Mouse (Mus musculus) frontal cortex, adult (tissue): ENCODE data around the gene Socs4.

ENCODE experiments used
- ATAC-seq: cut with Nextera tagmentation; 2 replicates; pipeline ENCODE4 v1.9.2; 2017; ENCODE audit warnings: mild to moderate bottlenecking, moderate library complexity, mixed read lengths; ENCODE audit not compliant: low TSS enrichment

Gene Socs4

DNA sequence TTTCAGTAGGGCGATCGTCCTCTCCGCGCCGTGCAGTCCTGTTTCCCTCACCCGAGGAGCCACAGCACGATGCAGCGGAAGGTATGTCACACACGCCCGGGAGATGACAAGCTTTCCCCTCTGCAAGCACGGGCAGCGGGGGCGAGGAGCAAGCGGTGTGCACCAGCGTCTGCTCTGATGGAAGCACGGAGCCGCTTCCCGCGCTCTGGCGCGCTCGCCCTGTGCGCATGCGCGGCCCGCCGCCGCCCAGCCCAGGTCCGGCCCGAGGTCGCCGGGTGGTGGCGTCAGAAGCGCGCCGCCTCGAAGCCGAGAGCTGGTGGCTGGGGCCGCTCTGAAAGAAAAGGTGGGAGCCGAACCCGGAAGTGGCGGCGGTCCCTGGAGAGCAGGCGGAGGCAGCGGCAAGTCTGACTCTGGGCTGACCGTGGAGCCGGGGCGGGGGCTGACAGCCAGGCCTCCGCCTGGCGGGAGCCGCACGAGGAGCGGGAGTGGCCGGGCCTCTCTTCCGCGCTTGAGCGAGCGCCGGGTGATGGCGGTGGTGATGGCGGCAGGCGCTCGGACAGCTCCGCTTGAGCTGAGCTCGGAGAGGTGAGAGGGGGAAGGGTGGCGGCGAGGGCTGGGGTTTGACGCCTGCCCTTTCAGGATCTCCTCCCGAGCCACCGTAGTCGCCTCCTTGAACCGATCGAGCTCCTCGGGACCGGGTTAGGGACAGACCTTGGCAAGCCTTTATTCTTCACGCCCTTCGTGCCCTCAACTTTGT, at the start of gene Socs4, which contains the start of gene Wdhd1:
Gene Socs4, plus strand, starts transcription at position 295 of the 757 bp plus-strand sequence.
Gene Wdhd1, minus strand, starts transcription at position 221 of the 757 bp plus-strand sequence.
- ATAC-seq = peak; percentile 95

DNA sequence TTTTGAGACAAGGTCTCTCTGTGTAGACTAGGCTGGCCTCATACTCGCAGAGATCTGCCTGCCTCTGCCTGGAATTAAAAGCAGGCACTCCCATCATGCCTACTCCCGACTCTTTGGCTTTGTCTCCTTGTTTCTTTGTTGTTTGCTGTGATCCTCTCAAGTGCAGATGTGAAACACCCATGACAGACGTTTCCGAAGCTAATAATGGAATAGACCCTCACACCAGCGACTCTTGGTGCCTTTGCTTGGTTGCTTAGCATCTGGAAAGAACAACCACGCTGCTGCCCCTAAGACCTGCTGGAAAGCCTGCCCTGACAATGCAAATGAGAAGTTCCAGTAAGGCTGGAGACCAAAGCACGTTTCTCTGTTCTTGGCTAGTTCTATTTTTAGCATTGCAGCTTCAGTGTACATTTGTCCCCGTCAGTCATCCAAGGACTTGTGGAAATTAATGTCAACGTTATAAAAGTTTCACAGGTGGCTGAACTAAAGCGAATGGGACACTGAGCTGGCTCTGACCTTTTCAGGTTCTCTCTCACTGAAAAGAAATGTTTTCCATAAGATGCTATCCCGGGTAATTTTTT, 46.8 kb upstream of the Socs4 start:
- no peak for ATAC-seq

DNA sequence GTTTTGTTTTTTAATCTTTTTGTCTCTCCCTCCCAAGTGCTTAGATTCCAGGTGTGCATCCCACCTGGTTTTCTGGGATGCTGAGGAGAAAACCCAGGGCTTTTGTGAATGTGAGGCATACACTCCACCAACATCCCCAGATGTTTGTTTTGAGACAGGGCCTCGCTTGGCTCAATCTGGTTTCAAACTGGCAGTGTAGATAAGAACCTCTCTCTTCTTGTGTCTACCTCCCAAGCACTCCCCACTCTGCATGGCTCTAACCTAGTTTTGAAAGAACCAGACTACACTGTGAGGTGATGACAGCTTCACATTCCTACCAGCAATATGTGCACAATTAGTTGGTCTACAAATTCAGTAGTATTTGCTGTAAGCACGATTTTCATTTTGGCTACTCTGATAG, 43.1 kb upstream of the Socs4 start:
- ATAC-seq = no peak

DNA sequence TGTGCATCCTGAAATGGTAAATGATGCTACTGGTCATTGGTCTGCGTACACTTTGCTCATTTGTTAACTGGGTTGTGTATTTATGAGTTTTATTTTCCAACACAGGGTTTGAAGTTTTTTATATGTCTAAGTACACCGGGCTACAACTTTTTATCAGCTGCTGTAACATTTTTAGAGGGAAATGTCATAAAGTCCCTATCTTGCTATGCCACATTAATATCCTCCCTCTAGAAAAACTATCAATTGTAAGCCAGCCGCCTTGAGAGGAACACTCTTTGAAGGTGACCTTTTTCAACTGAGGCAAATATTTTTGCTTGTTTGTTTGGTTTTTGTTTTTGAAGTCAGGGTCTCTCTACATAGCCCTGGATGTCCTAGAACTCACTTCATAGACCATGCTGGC, 42.7 kb upstream of the Socs4 start:
- ATAC-seq = no peak

DNA sequence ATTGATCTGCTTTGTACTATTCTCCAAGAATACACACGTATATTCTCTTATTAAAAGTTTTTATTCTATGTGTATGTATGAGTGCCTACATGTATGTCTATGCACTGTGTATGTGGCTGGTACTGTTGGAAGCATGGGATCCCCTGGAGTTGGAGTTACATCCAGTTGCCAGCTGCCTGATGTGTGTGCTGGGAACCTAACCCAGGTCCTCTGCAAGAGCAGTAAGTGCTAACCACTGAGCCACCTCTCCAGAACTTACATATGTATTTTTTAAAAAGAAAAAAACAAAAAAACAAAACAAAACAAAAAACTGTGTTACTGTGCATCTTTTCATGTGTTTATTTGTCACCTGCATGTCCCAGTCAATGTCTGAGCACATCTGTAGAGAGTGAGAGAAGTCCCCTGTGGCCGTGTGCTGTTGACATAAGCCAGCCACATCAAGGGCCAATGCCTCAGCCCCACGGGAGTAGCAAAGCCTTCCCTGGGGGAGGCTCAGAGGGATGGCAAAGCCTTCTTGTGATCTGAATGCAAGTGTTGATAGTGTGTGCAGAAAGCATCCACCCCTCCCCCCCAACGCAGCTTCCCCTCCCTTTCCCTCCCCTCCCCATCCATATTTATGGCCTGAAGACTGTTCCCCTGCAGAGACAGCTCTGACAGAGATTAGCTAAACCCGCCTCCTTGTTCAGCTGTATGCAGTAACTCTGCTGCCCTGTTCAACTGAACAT, 42.0 kb upstream of the Socs4 start:
- no peak for ATAC-seq

DNA sequence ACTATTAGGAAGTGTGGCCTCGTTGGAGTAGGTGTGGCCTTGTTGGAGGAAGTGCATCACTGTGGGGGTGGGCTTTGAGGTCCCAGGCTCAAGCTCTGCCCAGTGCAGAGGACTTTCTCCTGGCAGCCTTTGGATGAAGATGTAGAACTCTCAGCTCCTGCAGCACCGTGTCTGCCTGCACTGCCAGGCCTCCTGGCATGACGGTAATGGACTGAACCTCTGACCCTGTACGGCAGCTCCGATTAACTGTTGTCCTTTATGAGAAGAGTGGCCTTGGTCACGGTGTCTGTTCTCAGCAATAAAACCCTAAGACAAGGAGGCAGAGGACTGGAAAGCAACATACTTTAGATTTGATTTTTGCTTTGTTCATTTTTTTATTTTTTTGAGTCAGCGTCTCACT, 40.2 kb upstream of the Socs4 start:
- ATAC-seq = no peak

DNA sequence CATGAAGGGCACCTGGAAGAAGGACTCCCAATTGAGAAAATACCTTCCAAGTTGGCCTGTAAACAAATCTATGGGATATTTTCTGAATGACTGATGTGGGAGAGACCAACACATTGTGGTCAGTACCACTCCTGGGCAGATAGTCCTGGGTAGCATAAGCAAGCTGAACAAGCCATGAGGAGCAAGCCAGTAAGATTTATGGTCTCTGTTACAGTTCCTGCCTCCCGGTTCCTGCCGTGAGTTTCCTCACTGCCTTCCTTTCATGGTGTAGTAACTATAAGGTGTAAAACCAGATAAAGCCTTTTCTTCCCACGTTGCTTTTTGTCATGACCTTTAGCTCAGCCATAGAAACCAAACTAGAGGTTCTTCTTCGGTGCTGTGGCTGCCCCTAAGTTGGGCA, 39.4 kb upstream of the Socs4 start:
- no peak for ATAC-seq

DNA sequence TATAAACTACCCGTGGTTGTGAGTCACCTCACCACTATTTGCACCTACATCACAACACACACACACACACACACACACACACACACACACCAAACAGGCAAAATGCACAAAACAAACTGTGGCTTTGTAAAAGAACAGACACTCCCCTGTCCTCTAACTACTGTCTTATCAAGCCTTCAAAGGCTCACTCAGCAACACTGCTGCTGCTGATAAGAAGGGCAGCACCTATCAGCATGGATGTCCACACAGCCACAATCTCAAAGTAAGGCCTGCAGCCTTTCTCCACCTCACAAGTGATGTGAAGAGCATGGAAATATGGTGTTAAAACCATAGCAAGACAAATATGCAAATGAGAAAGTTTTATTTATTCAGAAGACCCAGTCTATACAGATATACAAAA, 36.1 kb upstream of the Socs4 start:
- no peak for ATAC-seq

DNA sequence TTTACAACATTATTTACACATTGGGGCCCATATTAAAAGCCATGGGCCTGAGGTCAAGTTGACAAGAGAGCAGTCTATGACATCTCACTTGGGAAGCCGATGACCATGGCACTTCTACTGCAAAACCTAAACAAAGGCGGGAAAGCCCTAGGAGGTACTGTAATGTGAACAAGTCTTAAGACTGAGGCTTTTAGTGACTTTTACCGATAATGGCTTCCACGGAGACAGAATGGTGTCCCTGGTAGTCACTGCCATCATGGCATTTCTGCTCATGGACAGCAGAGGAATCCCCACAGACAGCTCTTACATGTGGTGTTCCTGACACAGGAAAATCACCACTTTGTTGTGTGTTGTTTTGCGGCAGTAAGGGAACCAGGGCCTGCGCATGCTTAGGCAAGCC, 35.7 kb upstream of the Socs4 start:
- ATAC-seq = no peak

DNA sequence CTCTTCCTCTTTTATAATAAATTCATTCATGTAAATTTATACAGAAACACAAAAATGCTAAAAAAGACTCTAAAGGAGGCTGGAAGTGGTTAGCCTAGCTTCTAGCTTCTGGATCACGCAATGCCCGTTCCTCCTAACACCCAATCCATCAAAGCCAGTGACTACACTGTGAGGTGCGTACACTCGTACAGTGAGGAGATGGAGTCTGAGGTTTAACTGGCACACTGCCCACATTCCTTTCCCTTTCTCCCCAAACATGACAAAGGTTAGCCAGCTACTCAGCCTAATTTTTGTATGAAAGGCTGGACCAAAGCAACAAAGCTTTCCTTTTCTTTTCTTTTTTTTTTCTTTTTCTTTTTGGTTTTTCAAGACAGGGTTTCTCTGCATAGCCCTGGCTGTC, 34.0 kb upstream of the Socs4 start:
- no peak for ATAC-seq

DNA sequence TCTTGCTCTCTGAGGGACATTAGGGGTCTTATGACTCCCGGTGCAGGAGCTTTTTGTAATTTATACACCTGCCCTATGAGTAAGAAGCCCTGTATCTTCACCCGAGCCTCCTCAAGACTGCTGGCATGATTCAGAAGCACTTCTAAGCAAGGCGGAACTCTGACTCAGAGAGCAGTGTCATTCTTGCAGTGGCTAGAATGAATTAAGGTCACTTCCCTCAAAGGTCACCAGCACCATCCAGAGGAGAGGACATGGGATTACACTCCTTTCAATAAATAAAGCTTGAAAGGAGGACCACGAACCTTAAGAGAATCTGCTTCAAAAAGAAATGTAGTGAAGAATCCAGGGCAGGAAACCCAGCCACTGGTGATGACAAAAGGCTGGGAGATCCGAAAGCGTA, 26.9 kb upstream of the Socs4 start:
- ATAC-seq = no peak

DNA sequence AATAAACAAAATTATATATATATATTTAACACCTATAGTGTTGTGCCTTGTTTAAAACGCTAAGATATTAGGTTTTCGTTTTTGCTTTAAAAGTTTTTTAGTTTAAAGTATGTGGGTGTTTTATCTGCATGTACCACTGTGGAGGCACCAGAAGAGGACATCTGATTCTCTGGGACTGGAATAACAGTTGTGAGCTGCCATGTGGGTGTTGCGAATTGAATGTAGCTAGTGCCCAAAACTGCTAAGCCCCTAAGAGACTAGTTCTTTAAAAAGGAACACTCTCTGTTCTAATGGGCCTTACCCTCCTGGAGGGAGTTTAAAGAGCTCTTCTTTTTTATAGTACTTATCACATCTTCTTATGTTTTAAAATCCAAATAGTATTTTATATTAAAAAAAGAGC, 11.9 kb upstream of the Socs4 start:
- peak; percentile 98 for ATAC-seq

DNA sequence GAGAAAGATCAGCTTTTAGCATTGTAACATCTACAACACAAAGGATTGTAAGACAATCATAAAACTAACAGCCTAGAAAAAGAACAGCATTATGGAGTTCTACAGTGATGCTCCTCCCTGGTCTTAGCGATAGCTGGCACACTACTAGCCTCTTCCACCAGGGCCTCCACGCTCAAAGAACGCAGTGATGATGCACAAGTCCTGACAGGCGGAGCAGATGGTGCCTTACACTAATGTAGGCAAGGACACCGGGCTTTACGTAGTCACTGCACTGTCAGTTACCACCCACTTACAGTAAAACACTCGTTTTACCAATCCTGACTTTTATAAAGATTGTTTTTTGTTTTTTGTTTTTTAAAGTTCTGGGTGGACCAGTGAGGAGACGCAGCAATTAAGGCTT, 10.9 kb upstream of the Socs4 start:
- ATAC-seq = peak; percentile 74; the same call in 1 of the 2 replicates

DNA sequence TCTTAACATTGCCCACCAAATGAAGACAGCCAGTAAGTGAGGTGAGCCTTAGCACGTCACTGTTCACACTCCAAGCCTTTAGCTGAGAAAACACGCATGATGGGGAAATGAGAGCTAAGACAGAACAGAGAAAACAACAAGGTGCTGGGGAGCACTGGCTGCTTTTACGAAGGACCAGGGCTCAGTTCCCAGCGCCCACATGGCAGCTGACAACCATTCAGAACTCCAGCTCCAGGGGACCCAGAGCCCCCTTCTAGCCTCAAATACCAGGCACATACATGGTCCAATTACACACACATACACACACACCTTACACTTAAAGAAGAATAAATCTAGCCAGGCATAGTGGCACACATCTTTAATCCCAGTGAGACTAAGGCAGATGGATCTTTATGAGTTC, 7.7 kb upstream of the Socs4 start:
- ATAC-seq = no peak

DNA sequence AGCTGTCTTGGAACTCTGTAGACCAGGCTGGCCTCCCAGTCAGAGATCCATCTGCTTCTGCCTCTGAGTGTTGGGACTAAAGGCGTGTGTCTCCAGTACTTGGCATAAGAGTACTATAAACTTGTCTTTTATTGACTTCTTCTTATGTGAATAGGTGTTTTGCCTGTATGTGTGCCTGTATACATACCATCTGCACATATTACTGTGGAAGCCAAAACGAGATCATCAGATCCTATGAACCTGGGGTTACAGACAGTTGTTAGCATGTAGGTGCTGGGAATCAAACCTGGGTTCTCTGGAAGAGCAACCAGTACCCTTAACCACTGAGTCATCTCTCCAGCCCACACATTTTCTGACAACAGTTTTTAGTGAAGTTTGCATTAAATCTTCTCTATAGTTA, 7.0 kb upstream of the Socs4 start:
- ATAC-seq = no peak

DNA sequence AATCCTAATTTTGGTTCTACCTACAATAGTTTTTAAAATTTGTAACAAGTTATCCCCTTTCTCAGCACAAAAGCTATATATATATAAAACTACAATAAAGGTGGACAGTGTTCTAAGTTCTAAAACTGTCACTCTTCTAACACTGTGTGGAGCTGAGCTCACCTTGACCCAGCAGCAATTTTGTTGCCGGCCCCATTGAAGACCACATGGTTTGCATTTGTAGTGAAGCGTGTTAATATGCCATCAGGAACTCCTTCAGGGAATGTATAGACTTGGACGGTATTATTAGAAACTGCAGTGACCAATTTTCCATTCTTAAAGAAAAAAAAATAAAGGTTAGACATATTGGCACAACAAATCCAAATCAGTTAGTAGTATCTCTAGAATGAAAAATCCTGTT, 3.0 kb upstream of the Socs4 start:
- no peak for ATAC-seq

DNA sequence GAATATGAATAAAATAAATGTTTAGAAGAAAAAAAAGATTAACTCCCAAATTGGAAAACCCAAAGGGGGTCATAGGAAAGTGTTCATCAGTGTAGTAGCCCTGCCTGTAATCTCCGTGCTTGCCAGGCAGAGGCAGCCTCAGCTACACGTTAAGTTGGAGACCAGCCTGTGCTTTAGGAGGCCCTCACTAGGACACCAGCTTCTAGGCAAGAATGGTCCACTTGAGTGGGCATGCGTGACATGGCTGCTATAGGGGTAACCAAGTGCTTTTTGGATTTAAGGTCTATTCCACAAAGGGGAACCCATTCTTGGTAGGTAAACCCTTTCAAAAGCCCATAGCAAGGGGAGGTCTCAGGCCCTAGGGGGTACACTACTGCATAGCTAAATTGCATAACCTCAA, 1.3 kb upstream of the Socs4 start:
- ATAC-seq = no peak

DNA sequence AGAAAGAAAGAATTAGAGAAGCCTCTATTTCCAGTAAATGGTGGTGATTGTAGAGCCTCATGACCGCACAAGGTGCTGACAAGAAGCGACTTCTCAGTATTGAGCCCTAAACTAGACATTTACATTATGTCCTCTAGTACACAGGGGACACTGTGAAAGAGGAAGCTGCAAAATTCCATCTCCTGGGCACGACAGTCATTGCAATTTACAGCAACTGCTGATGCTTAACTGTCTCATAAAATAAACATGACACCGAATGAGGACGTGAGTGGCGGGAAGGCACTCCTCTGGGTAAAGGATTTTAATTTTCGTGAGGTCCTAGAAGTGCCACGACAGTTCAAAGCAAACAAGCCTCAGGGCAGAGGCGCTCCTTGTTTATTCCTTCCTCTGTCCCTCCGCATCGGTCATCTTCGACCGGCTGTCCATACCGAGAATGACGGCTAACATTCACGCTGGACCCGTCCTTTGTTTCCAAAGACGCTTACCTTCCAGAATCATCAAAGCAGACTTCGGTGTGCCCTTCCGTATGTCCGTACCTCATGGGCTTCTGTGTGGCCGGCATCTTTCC, 611 bp upstream of the Socs4 start:
- peak; percentile 25; the same call in 1 of the 2 replicates for ATAC-seq

DNA sequence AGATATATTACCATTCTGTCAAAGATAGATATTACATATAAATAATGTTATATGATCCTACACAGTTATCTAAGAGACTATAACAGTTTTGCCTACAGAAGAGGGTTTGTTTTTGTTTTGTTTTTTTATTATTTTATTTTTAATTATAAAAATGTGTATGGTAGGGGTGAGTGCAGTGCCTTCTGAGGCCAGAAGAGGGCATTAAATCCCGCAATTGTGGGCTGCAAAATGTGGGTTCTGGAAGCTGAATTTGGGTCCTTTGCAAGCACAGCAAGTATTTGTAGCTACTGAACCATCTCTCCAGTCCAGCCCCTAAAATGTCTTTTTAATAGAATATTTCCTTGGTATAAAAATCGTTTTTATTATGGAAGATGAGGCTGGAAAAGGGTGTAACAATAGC, 2.3 kb downstream of the Socs4 start:
- ATAC-seq = no peak

DNA sequence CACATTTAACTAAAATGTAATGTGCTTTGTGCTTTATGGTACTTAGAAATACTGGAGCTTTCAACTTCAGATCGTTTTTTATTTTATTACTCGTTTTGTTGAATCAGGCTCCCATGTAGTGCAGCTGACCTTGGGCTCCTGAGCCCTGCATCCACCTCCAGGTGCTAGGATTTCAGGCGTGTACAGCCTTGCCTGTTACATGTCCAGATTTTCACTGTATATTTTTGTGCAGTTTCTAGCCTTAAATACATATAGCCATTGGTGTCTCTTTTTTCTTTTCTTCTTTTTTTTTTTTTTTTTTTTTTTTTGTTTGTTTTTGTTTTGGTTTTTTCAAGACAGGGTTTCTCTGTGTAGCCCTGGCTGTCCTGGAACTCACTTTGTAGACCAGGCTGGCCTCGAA, 4.8 kb downstream of the Socs4 start:
- no peak for ATAC-seq

DNA sequence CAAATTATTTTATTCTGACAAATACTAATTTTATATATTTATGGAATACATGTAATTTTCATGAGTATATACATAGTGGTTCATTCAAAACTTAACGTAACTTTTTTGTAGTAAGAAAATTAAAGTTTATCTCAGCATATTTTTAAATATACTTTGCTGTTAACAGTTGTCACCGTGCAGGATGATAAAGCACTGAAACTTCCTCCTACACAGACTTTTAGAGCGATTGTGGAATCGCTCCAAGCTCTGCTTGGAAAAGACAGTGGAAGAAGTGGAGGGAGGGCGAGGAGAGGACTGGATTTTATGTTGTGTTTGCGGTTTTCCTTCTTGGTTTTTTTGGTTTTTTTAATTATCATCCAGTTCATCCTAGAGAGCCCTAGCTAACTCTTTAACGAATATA, 6.8 kb downstream of the Socs4 start:
- ATAC-seq = peak; percentile 73

DNA sequence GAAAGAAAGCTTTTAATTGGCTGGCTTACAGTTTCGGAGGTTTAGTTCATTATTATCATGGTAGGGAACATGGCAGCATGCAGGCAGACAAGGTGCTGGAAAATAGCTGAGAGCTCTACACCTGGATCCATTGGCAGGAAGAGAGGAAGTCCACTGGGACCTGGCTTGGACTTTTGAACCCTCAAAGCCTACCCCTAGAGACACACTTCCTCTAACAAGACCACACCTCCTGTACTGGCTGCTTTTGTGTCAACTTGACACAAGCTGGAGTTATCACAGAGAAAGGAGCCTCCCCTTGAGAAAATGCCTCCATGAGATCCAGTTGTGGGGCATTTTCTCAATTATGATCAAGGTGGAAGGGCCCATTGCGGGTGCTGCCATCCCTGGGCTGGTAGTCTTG, 8.5 kb downstream of the Socs4 start:
- no peak for ATAC-seq

DNA sequence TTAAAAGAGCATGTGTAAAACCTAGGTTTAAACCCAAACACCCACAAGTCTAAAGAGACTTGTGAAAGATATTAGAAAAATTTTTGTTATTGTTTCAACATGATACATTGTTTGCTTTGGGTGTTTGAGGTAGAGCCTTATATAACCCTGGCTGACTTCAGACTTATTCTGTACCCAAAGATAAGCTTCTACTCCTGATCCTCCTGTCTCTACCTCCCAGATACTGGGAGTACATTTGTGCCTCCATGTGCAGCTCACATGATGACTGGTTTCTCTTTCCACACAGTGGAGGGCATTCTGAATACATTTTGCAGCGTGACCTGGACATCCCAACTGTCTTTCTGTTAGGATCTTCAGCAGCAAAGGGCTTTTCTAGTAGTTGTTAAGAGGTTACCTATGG, 9.5 kb downstream of the Socs4 start:
- ATAC-seq = no peak
